Mouse (Mus musculus): ENCODE measurements around the gene Sgo2a. TPM values are rescaled to one million over a fixed set of nuclear protein-coding genes. Genes with fewer than 3 reads are reported as not detected.

Sgo2a gene
- polyA plus RNA-seq, 1 experiment from 2014 or later, result 9.3 TPM

DNA sequence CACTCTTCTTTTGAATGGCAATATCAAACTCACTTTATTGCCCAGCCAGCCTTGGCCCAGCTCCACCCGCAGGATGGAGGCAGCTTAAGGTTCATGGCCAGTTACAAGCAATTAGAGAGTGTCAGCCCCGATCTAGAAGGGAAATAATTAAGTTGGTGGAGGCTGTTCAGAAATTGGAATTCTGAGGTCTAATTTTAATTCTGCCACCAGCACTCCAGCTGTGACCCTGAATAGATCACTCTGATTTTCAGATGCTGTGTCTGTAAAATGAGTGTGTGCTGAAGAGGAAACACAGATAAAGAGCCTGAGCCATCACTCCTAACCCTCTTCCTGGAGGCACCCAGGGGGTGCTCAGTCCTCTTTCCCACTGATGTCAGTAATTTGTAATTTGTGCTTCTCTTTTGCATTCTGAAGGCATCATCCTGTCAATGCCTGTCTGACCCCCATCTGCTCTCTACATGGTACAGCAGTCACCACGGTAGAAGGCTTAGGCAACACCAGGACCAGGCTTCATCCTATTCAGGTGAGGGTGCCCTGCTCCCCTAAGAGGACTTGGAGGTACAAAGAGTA is 51.0 kb downstream of the Sgo2a start:
- ATAC-seq (replicated peaks; ENCODE audit: low FRiP score, low read depth) (no peak), DNase-seq (ENCODE audit: low spot score) (no peak)
- Histone ChIP-seq H3K4me1 (replicated peaks; ENCODE audit: insufficient read depth, low read length) (no peaks in the 10 kb centered on the region), H3K9me3 (replicated peaks; ENCODE audit: low read length) (no peaks in the 10 kb centered on the region), H3K36me3 (ENCODE audit: insufficient read depth, low read length) (no peaks in the 10 kb centered on the region), H3K4me3 (replicated peaks; ENCODE audit: low read depth, low read length) (no peak overlapping the region), H3K4me2 (ENCODE audit: low read length) (no peak overlapping the region), H3K27me3 (ENCODE audit: insufficient read depth, low read length) (no peaks in the 10 kb centered on the region), H3K9ac (ENCODE audit: low read depth, low read length) (no peak overlapping the region), H3K27ac (no peak overlapping the region)
- TF ChIP-seq CTCF (IDR thresholded peaks at IDR 0.05; ENCODE audit: low read depth), result no peak
- 66% methylated on average over 3 of the region's 3 CpGs for WGBS

DNA sequence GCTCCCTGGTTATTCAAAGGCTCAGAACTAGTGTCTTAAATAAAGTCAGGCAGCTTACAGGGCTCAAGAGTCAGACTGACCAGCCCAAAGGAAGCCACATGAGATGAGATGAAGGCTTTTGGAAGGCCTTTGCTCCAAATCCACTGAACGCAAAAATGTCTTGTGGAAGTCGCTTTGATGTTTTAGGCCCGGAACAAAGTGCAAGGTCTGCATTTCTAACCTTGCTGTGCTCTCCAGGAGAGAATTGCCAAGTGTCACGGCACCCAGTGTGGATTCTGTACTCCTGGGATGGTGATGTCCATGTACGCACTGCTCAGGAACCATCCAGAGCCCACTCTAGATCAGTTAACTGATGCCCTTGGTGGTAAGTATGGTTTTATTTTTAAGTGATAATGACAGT is 53.4 kb downstream of the Sgo2a start:
- Histone ChIP-seq H3K4me3 (replicated peaks; ENCODE audit: low read depth, low read length) (no peak overlapping the region), H3K4me1 (replicated peaks; ENCODE audit: insufficient read depth, low read length) (no peaks in the 10 kb centered on the region), H3K27me3 (ENCODE audit: insufficient read depth, low read length) (no peaks in the 10 kb centered on the region), H3K9ac (ENCODE audit: low read depth, low read length) (no peak overlapping the region), H3K27ac (no peak overlapping the region), H3K36me3 (ENCODE audit: insufficient read depth, low read length) (no peaks in the 10 kb centered on the region), H3K4me2 (ENCODE audit: low read length) (no peak overlapping the region), H3K9me3 (replicated peaks; ENCODE audit: low read length) (no peaks in the 10 kb centered on the region)
- no peak for DNase-seq (ENCODE audit: low spot score)
- ATAC-seq (replicated peaks; ENCODE audit: low FRiP score, low read depth), result no peak
- WGBS, result 83% methylated on average over 5 of the region's 5 CpGs
- no peak for TF ChIP-seq CTCF (IDR thresholded peaks at IDR 0.05; ENCODE audit: low read depth)

GRCm38 (mm10) chr1:58055598-58055997 is 59.8 kb downstream of the Sgo2a start:
- ATAC-seq (replicated peaks; ENCODE audit: low FRiP score, low read depth) (no peak), DNase-seq (ENCODE audit: low spot score) (no peak)
- Histone ChIP-seq H3K4me2 (ENCODE audit: low read length) (no peak overlapping the region), H3K27me3 (ENCODE audit: insufficient read depth, low read length) (no peaks in the 10 kb centered on the region), H3K9ac (ENCODE audit: low read depth, low read length) (no peak overlapping the region), H3K4me3 (replicated peaks; ENCODE audit: low read depth, low read length) (no peak overlapping the region), H3K27ac (no peak overlapping the region), H3K4me1 (replicated peaks; ENCODE audit: insufficient read depth, low read length) (0 out of 2 replicates have a peak, but pooled peaks cover 3% of the 10 kb centered on the region), H3K36me3 (ENCODE audit: insufficient read depth, low read length) (no peaks in the 10 kb centered on the region), H3K9me3 (replicated peaks; ENCODE audit: low read length) (no peaks in the 10 kb centered on the region)
- 88% methylated on average over 11 of the region's 11 CpGs for WGBS
- TF ChIP-seq CTCF (IDR thresholded peaks at IDR 0.05; ENCODE audit: low read depth), result no peak

DNA sequence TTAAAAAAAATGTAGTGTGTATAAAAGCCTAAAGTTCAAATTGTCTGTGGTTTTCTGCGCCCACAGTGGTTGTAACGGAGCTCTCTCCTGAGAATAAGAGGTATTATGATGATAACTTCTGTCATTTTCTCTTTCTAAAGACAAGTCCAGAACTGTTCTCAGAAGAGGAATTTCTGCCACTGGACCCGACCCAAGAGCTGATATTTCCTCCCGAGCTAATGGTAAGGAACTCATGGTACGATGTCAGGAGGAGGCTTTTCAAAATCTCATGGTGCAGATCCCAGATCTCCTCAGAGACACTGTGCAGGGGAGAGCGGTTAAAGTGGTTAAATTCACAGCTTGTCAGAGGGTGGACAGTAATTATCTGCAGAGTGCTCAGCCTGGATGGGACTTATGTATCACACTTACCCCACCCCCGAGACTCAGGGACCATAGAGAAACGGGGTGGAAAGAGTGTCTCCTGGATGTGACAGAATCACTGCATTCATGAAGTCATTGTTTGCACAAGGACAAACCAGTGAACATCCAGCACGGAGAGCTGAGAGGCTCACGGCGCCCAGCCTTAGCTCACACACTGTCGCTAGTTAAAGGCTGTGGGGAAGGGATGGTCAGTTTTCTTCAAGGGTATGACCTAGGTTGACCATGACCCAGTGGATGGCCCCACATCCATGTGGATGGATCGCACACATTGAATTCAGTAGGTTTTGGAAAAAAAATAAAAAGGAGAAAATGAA is 60.5 kb downstream of the Sgo2a start:
- no peak for DNase-seq (ENCODE audit: low spot score)
- no peak overlapping the region for H3K27ac ChIP-seq
- 72% methylated on average over 13 of the region's 13 CpGs for WGBS
- 0 out of 2 replicates have a peak, but pooled peaks cover 3% of the 10 kb centered on the region for H3K4me1 ChIP-seq (replicated peaks; ENCODE audit: insufficient read depth, low read length)
- H3K9ac ChIP-seq (ENCODE audit: low read depth, low read length), result no peak overlapping the region
- no peak overlapping the region for H3K4me3 ChIP-seq (replicated peaks; ENCODE audit: low read depth, low read length)
- no peaks in the 10 kb centered on the region for H3K36me3 ChIP-seq (ENCODE audit: insufficient read depth, low read length)
- ATAC-seq (replicated peaks; ENCODE audit: low FRiP score, low read depth), result no peak
- no peak overlapping the region; the same call in 1 of the 2 replicates for H3K4me2 ChIP-seq (ENCODE audit: low read length)
- no peak for TF ChIP-seq CTCF (IDR thresholded peaks at IDR 0.05; ENCODE audit: low read depth)
- no peaks in the 10 kb centered on the region for H3K9me3 ChIP-seq (replicated peaks; ENCODE audit: low read length)
- no peaks in the 10 kb centered on the region for H3K27me3 ChIP-seq (ENCODE audit: insufficient read depth, low read length)

GRCm38 (mm10) chr1:58056939-58057338 is 61.2 kb downstream of the Sgo2a start:
- Histone ChIP-seq H3K4me2 (ENCODE audit: low read length) (no peak overlapping the region), H3K9me3 (replicated peaks; ENCODE audit: low read length) (no peaks in the 10 kb centered on the region), H3K9ac (ENCODE audit: low read depth, low read length) (no peak overlapping the region), H3K27me3 (ENCODE audit: insufficient read depth, low read length) (no peaks in the 10 kb centered on the region), H3K36me3 (ENCODE audit: insufficient read depth, low read length) (no peaks in the 10 kb centered on the region), H3K27ac (no peak overlapping the region), H3K4me3 (replicated peaks; ENCODE audit: low read depth, low read length) (no peak overlapping the region), H3K4me1 (replicated peaks; ENCODE audit: insufficient read depth, low read length) (0 out of 2 replicates have a peak, but pooled peaks cover 3% of the 10 kb centered on the region)
- WGBS, result 55% methylated on average over 11 of the region's 11 CpGs
- no peak for TF ChIP-seq CTCF (IDR thresholded peaks at IDR 0.05; ENCODE audit: low read depth)
- ATAC-seq (replicated peaks; ENCODE audit: low FRiP score, low read depth) (no peak), DNase-seq (ENCODE audit: low spot score) (peak; percentile 28)

DNA sequence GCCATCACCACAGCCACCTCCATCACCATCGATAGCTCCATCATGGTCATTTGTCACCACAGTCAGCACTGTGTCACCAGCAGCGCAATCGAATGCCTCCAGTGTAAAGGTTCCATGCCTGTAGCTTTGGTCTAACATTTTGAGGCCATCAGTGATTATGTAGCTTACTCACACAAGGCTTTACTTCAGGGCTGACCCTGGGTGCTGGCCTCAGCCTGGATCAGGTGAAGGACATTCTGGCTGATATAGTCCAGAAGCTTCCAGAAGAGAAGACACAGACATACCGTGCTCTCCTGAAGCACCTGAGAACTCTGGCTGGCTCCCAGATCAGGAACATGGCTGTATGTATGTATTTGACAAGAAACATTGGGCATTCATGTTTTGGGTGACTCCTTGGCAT is 63.1 kb downstream of the Sgo2a start:
- Histone ChIP-seq H3K4me2 (ENCODE audit: low read length) (no peak overlapping the region), H3K9me3 (replicated peaks; ENCODE audit: low read length) (no peaks in the 10 kb centered on the region), H3K4me1 (replicated peaks; ENCODE audit: insufficient read depth, low read length) (0 out of 2 replicates have a peak, but pooled peaks cover 3% of the 10 kb centered on the region), H3K27me3 (ENCODE audit: insufficient read depth, low read length) (no peaks in the 10 kb centered on the region), H3K36me3 (ENCODE audit: insufficient read depth, low read length) (no peaks in the 10 kb centered on the region), H3K27ac (no peak overlapping the region), H3K9ac (ENCODE audit: low read depth, low read length) (no peak overlapping the region), H3K4me3 (replicated peaks; ENCODE audit: low read depth, low read length) (no peak overlapping the region)
- DNase-seq (ENCODE audit: low spot score) (no peak), ATAC-seq (replicated peaks; ENCODE audit: low FRiP score, low read depth) (no peak)
- 88% methylated on average over 4 of the region's 4 CpGs for WGBS
- TF ChIP-seq CTCF (IDR thresholded peaks at IDR 0.05; ENCODE audit: low read depth), result no peak

Measured in kidney, postnatal 0 days (tissue).